Mouse (Mus musculus) megakaryocyte-erythroid progenitor cell, adult 5-6 weeks (primary cell): ENCODE data around the gene Gli3. TPM values are rescaled to one million over a fixed set of nuclear protein-coding genes. Genes with fewer than 3 reads are reported as not detected.

Source experiments
- ATAC-seq: replicated peaks from 2 replicates; pipeline ENCODE4 v1.8.0; 2016; ENCODE audit warnings: mild to moderate bottlenecking, inconsistent platforms; ENCODE audit not compliant: severe bottlenecking, poor library complexity, low FRiP score, low TSS enrichment
- total RNA-seq, 2 experiments: library from RNA; stranded (forward) in 1 of 2; stranded (reverse) in 1 of 2; fragments of 200-1000, 215-1000 nt in 1 of 2; fragments of >200 nt in 1 of 2; fragmentation: Nextera tagmentation in 1 of 2; gene quantifications; 2 replicates each; pipeline ENCODE4 v1.2.3; 2014 to 2017

Gli3 gene
- total RNA-seq, 2 experiments from 2014 or later = not detected

DNA sequence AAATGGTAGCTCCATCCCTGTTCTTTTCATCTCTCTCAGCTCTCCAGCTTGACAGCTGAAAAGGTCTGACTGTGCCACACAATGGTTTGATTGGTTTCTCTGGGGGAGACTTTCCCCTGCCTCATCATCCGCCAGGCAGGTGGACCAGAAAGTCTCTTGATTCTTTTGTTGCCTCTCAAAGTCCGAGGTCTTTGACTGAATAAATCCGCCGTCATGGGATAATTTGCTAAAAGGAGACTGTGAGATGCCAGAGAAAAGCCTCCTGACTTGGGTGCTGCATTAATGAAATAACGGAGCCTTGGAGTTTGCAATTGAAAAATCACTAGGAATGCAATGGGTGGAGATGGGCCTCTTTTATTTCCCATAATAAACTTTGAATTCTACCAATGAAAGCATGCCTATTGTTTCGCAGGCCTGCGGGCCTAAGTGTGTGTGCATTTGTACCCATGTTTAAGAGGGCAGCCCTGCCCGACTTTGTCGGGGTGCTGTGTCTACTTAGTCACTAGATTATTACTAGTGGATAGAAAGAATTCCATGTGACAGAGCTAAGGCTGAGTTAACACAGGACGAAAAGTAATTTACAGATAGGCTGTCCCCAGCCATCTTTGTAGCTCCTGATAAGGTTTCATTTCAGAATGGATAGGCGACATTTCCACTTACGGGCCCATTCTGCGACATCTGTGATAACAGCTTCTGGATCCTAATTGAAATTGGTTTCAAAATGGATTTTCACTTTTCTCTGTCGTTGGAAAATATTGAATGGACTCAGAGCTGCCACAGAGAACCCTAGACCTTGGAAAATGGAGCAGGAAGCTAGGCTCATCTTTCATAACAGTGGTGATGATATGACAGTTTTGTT lies 23.2 kb downstream of the Gli3 start:
- no peak for ATAC-seq

DNA sequence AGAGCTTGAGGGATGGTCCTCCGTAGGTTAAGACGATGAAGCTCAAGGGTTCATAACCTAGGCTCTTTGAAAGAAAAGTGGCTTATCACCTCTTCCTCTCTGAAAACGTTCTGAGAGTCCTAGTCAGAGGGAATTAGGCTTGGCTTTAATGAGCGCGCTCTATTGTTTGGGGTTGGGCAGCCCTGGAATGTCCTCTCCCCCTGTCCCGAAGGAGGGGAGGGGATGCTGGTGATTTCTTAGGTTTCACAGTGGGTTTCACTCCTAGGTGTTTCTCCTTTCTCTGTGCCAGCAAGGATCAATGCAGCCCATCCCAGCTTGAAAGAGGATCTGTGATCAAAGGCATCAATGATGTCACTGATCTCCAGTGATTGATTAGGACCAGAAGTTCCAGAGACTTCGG lies 24.3 kb downstream of the Gli3 start:
- ATAC-seq = no peak

DNA sequence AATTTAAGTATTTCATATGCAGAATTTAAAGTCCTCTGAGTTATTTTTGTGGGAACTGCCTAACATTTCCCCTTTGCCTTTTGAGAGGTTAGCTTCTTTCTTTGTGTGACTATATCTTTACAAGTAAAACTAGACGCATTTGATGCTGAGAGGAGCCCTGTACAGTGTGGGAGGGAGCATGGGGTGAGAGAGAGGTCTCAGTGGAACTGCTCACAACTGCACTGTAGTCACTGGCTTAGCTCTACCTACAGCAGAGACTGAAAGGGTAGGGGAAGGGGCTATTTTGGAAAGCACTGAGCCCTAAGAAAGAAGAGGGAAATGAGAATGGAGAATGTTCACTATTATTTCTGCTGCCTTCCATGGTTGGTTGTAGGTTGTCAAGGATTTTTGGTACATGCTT lies 25.0 kb downstream of the Gli3 start:
- ATAC-seq = no peak

DNA sequence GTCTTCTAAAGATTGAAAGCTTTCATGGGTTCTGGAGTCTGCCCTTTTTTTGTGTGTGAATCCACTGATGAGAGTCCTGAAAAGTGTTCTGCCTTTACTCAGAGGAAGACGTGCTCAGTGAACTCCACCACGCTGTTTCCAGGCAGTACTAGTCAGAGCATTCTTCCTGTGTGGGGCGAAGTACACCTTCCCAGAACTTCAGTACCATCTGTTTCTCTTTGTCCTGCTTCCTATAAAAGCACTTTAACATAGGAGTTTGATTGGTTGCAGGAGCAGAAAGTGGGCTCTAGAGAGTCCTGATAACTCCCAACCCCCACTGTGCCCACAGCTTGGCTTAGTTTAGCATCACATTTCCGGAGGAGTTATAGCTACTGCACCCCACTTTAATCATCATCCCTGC lies 32.8 kb downstream of the Gli3 start:
- ATAC-seq = no peak

DNA sequence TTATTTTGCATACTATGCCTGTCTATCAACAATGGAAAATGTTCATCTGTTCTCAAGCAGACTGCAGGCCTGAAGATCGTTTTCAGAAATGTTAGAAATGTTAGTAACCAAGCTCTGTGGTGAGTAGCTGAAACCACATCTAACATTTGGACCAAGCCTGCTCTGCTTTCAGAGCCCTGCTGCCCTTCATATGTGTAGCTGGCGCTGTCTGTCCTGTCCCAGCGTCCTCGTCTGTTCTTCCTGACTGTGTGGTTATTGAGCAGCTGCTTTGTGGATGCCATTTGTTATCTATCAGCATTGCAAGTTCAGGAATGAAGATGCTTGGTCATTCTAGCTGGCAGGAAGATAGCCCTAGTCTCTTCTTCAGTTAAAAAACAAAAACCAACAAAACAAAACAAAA lies 35.3 kb downstream of the Gli3 start:
- 0 out of 2 replicates have a peak, but pooled peaks have one; percentile 37 for ATAC-seq

DNA sequence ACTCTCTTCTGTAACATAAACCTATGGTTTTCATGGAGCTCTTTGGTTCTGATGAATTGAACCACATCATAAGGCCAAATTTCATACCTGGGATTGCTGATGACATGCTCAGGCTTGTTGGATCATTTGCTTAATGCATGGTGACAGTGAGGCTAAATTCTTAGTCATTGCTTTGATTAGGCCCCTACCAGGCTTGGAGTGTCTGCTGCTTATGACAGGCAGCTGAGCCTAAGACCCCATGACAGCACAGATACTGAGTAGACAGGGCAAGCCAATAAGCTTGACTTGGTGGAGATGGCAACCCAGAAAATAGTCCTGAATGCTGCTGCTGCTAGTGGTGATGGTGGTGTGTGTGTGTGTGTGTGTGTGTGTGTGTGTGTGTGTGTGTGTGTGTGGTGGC lies 47.9 kb downstream of the Gli3 start:
- no peak for ATAC-seq

DNA sequence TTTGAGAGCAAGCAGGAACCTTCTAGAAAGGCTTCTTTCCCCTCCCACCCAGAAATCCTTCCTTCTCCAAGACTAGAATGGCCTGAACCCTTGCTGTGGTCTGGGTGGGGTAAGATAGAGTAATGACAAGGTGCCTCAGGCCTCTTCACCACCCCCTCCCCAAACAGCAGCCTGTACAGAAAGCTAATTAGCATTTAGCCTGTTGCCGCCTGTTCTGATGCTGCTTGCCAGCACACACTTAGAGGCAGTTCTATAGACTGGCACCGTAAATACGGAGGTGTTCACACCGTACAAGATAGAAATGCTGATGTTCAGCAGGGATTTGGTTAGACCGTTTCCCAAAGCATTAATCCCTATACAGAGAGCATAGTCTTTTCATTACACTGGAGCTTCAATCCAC lies 50.1 kb downstream of the Gli3 start:
- no peak for ATAC-seq

DNA sequence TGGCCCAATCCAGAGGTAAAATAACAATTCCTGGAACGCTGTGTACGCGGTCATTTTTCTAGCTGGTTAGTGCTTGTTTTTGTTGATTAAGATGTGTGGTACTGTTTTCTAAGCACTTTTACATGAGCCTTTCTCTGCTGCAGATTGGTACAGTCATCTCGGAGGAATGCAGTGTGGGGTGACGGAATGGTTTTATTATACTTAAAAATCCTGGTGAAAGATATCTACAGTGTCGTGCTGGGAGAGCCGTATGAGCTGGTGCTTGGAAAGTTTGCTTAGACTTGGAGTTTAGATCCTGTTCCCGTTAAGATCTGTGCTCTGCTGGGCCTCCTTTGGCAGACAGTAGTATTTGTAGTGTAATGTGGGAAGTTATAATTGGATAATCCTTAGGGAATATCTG lies 51.0 kb downstream of the Gli3 start:
- no peak for ATAC-seq

DNA sequence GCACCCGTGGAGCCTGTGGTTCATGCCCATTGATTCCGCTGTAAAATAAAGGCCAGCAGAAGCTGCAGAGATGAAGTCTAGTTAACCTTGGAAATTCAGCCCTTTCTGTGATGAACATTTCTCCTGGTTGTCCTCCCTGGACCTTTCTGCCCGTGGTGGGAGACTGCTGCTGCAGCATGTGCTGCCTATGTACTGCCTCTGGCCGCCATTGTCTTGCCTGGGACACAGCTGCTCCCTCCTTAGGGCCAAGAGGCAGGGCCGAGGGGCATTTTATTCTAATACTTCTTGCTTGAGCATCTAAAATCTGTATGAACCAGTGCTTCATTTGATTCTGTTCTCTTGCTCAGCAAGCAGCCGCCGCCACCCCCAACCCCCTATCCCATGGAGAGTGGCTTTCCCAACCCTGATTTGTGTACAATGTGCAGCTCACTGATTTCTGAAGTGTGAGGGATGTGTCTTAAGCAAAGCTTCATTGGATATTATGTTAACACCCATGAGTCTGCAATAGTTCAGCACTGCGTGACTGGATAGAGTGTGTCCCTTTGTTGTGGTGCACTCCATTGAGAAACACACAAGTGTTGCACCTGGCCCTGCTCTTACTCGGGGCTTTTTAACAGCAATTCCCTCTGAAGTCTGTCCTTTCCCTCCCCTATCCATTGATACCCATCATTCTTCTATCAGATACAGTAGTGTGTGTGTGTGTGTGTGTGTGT lies 54.2 kb downstream of the Gli3 start:
- ATAC-seq = no peak

DNA sequence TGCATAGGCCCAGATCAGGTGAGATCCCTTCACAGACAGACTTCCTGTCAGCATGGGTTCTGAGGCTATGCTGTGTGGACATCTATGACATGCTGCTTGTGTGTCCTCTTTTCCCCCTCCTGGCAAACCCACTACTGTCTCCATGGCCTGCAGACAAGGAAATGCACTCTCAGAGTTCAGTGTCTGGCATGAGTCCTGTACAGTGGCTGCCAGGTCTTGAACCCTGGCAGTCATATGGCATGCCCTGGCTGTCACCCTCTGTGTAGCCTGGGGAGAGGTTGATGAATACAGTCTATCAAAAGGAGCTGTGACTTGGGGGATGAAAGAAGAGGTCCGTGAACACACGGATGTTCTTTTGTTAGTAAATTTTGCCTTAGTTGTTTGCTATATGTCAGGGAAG lies 57.3 kb downstream of the Gli3 start:
- no peak for ATAC-seq

DNA sequence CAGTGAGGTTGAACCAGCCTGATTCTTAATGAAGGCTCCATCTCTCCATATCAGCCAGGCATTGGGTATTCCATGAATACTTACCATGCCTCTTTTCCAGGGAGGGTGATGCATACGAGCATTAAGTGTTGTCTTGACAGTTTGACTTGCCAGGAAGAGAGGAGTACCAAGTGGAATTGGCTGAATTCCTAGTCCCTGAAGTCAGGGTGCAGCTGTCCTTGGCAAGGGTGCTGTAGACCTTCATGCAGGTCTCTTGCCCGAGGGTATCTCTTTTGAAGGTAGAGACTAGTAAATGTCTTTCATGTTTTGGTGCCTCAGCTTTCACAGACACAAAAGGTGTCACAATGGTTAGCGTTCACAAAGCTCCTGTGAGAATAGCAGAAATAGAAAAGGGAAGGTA lies 59.1 kb downstream of the Gli3 start:
- ATAC-seq = no peak

DNA sequence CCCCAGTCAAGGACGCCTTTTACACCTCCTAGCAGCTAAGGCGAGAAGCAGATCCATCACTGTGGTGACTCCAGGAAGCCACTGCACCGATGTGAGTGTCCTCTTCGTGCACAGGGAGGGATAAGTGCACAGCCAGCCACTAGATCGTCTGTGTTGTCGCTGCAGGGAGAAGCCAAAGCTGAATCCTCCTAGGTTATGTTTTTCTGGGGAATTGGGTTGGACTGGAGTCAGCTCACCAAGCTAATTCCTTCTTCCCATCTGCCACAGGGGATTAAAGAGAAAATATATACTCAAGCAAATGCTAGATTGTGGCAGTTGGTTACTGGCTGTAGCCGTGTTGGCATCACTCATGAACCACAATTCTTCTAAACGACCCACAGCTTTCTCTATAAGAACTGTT lies 61.2 kb downstream of the Gli3 start:
- ATAC-seq = no peak

DNA sequence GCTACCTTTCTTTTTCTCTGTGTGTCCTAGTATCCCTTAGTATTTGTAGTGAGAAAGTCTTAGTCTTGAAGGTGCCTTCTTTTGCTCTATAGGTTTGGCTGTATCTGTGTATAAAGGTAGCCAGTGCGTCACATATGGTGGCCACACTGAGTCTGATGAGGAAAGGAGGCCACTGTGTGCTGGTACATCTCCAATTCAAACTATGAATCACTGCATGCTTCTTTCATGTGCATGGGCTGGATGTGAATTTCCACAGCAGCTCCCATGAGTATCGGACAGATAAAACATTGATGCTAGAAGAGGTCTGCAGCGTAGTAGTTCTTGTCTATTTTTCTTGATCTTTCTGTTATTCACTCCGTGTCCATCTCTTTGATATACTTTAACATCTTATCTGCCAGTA lies 63.7 kb downstream of the Gli3 start:
- ATAC-seq = no peak

DNA sequence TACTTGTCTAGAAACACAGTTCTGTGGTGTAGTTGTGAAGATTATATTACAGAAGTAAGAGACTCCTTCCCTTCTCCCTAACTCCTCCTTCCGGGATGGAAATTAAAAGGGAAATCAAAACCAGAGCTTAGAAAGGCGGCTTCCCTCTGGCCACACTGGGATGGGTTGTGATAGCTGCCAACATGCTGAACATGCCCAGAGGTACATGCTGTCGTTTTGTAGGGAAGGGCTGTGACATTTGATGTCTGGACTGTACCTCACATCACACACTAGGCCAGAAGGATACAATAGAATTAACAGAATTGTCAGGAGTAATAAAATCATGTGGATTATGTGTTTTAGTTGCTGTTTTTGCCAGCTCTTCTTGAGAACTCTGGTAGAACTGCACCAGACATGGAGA lies 68.5 kb downstream of the Gli3 start:
- ATAC-seq = no peak

DNA sequence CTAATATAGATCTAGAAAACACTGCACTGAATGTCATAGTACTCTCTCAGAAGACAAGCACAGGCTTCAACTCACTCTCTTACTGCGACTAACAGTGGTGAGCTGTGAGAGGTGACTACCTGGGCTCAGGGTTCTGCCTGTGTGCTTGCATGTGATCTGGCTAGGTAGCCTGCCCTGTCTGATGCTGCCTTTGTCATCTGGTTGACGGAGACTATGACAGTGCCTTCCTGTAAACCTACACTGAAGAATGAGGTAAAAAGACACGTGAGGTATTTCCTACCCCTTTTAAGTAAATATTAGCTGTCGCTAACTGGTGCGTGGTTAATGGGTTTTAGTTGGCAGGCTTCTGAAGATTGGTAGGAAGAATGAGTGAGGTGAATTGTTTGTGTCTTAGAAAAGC lies 74.2 kb downstream of the Gli3 start:
- ATAC-seq = no peak

DNA sequence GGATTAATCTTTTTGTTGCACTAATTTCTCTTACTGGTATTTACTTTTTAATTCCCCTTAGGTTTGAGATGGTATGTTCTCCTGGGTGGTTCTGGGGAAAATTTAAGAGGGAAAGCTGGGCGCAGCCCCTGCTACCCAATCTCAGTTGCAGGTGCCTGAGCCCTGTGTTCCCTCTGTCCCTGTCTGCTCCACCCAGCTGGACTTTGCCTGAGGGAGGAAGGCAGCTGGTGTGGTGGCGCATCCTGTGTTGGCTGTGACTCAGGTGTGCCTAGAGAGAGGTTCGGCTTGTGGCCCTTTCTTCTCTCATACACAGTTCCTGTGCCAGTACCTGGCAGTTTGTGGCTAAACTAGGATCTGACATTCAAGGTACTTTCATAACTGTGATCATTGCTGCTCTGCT lies 74.6 kb downstream of the Gli3 start:
- no peak for ATAC-seq

DNA sequence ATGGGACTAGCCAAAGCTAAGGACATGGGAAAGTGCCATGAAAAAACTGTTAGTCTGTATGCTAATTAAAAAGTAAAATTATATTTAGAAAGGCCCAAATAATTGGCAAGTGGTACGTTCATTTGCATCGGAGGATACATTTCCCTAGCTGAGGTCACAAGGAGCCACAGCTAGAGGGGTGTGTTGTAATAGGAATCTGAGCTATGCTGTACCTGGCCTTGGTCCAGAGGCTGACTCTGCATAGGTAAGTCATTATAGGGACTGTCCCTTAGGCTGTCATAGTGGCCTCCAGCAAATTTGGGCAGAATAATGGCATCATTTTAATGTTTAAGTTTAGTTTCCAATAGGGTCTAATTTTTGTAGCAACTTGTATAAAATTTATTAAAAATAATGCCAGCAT lies 75.4 kb downstream of the Gli3 start:
- no peak for ATAC-seq

DNA sequence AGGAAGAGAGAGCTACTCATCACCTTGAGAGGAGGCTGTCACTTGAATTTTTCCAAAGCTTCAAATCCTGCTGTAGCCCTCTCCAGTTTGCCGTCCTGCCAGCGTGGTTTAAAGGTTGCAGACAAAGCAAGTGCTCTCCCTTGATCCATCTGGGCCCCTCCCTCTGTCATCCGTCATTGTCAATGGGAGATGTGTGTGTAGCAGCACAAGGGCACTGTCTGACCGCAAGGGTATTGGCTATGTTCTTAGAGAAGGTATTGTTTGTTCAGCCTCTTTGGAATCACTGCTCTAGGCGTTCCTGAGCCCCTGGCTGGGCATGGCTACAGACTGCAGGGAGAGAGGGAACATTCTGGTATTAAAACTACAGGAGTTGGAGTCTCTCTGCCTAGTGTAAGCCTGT lies 79.0 kb downstream of the Gli3 start:
- ATAC-seq = no peak

DNA sequence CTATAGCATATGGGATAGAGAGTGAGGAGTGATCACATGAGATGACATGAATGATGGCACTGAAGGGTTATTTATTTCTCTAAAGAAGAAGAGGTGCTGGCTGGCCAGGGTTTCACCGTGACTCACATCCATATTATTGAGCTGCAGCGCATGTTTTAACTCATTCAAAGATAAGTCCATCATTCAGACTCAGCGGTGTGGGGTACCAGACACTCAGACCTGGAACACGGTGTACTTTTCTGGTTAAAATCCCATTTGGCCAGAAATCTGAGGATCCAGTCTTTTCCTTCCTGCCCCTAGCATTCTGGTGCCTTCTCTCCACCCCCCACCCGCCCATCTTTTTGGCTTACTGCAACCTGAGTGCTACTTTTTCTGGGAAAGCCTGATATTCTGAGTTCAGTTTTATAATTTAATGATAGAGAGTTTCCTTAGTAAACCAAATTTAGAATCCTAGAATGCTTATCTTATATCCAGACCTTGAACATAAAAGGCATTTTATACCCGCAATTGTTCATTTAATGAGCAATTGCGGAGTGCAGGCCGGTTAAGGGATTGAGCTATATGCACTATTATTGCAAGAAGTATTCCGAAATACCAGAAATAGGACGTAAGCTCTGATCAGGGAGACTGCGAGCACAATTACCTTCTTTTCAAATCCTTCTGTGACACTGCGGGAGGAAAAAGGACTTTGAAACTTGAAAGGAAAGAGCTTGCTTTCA lies 80.3 kb downstream of the Gli3 start:
- no peak for ATAC-seq

DNA sequence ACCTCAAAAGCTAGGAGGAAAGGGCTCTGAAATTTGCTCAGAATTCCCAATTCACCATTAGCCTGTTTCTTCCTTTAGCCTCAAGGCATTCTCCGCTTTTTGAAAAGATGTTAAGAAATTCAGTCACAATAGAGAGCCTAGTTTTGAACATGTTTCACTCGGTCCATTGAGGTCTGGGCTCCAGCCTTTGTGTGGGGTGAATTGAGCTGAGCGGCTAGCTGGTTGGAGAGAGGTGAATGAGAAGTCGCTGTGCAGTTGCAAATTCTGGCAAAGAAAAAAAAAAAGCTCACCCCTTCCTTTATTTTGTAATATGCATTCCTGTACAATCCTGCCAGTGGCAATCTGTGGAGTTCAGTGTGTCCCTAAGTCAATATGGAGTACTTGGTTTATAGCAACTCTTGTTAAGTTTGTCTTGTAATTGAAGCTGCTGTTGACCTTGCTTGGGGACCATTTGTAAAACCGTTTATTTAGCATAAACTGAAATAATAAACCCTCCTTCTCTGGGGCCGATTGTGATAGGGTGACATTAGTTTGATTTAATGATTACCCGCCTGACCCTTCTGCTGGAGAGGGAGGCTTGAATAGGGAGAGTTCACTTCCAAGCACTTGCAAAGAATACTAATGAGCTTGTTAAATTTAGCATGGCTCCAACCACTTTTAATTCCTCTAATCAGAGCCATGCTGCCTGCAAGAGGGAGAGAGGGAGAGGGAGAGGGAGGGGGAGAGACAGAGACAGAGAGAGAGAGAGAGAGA lies 81.0 kb downstream of the Gli3 start:
- ATAC-seq = no peak
